Mouse (Mus musculus): ENCODE measurements around the gene Krtap9-3.

Krtap9-3 gene

DNA sequence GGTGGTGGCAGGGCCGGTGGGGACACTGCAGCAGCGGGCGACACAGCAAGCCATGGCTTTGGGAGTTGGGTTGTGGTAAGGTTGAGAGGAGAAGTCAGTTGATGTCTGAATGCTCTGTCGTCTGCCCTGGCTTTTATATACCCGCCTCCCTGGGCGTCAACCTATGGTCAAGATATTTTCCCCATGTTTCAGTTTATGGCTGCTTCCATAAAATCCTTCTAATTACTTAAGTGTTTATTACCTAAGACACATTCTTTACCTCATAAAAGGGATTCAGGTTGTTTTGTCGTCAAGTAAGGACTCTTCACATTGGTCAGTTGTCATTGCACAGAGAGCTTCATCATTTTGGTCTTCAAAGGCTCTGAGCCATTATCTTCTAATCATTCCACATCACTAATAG, 31.4 kb downstream of the Krtap9-3 start, which contains the start of gene Krtap3-1:
TSS of gene Krtap3-1 (minus strand) at position 101 of the 400 bp plus-strand sequence.
- no peak for DNase-seq (ENCODE audit: low spot score)

DNA sequence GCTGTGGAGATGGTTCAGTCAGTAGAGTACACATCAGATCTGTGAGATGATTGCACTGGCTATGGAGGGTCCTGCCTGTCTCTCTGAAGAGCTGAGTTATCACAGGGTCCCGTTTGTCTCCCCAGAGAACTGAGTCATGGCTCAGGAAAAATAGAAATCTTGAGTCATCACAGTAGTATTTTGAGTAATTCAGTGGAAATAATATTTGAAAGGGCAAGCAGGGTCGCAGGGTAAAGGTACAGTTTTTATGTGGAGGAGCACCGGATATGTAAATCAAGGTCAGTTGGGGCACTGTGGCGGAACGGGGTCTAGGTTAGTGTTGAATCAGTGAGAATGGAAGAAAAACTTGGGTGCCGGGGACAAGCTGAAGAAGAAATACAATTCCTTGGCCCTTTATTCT, 35.3 kb downstream of the Krtap9-3 start:
- DNase-seq (ENCODE audit: low spot score): no peak

DNA sequence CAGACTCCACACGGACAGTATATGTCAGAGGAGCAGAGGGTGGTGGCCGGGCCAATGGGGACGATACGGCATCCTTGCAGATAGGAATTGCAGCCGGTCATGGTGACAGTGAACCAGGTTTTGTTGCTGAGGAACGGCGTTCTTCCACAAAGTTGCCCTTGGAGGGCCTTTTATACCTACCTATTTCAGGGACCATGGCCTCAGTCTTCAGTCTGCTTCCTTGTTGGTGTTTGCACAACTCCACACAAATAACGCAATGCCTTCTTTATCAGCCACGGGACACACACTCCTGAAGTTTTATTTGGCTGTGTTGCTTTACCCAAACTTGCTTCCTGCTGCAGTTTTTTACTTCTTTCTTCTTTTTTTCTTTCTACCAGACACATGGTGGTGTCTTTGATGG, 38.5 kb downstream of the Krtap9-3 start, which contains the start of gene Gm11939:
TSS of gene Gm11939 (minus strand) at position 101 of the 400 bp plus-strand sequence.
- no peak for DNase-seq (ENCODE audit: low spot score)

DNA sequence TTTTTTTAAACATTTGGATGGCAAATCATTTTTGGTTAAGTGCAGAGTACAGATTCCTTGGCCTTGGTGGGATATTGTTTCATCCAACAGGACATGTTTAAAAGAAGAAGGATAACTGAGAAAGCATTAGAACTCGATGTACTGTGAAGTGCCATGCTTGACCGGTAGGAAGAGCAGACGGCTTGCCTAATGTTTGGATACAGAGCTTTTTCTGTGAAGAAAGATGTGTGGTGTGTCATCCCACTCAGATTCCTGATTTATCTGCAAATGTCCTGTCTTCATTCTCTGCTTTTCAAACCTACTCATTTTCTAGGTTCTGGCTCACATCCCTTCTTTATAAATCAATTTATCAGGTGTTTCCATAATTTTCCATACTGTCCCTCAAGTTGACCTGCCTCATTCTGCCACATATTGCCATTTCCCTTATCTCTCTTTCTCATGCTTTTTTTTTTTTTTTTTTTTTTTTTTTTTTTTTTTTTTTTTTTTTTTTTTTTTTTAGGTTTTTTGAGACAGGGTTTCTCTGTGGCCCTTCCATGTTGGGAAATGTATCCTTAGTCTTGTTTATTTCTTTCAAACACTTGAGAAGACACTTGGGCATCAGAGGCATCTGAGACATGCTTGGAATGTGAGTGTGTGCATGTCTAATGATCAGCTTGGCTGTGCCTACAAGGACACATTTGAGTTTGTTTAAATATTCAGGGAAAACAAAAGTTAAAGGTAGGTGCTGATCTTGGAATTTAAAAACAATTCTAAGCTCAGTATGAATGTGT, 39.7 kb downstream of the Krtap9-3 start:
- no peak for DNase-seq (ENCODE audit: low spot score)

GRCm38 (mm10) chr11:99556753-99557152, 41.2 kb downstream of the Krtap9-3 start, which contains the start of gene Krtap3-2:
TSS of gene Krtap3-2 (minus strand) at chr11:99556853.
- no peak for DNase-seq (ENCODE audit: low spot score)

DNA sequence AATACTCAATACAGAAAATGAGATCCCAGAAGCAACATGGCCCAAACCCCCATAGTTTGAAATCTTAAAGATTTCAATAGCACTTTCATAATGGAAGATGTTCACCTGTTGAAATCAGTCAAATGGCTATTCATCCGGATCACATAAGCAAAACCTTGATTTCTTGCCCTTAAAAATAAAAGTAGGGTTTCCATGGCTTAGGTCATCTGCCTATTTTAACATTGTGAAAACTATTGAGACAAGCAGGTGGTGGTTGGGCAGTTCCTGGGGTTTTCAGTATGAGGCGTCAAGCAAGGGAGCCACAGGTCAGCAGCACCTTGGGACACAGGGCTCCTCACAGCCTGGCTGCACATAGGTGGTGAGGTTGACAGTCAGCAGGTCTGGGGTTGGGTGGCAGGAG, 41.7 kb downstream of the Krtap9-3 start:
- no peak for DNase-seq (ENCODE audit: low spot score)

DNA sequence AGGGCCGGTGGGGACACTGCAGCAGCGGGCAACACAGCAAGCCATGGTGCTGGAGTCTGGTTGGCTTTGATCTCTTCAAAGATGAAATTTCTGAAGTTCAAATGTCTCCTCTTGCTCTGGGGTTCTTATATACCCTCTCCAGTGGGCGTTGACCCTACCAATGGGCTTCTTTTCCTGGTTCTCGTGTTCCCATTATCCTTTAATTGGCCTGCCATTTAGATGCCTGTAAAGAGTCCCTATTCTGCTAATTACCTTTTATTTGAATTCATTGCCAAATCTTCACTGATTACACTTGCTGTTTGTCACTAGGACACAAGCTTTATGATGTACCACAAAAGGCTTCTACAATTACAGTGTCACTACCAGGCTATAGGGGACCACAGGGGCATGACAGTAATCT, 47.1 kb downstream of the Krtap9-3 start, which contains the start of gene Krtap3-3:
TSS of gene Krtap3-3 (minus strand) at position 101 of the 400 bp plus-strand sequence.
- no peak for DNase-seq (ENCODE audit: low spot score)

GRCm38 (mm10) chr11:99547892-99548291, 50.0 kb downstream of the Krtap9-3 start:
- DNase-seq (ENCODE audit: low spot score): no peak

Measured in urinary bladder, postnatal 10 days (tissue).